Comparison of ENCODE assay signal across 7 mouse cellular contexts in the genomic region with DNA sequence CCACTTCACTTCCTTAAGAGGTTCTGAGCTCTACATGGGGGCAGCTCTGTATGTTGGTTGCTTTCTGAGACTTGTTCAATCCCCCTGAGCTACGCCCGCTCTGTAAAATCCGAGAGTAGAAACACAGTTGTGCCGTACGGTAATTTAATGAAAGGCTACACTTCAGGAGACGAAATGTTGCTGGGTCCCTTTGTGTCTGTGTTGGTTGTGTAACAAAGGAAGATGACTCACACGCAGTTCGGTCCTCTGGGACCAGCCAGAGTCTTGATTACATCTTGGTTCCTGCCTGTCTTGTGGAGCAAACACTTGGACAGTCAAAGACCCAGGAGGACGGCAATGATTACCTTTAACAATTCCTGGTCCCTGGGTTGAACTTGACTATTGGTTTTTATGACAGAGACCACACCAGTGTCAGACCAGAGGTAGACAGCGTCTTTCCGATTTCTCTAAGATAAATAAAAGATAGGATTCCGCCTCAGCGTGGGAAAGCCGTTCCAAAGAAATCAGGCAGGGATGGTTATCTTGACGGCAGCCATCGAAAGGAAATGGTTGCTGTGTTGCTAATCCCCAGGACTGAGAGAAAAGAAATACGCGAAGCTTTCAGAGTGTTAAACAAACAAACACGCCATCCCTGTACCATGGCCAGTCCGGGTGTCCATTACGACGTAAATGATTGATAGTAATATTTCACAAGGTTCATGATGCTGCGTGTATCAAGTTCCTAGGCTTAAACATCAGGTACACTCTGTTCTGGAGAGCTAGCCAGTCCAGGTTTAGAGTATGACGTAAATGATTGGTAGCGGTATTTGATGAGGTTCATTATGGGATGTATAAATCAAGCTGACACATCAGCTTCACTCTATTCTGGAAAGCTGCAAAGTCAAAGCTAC. TPM values are rescaled to one million over a fixed set of nuclear protein-coding genes. Genes with fewer than 3 reads are reported as not detected.
DNase-seq lines count a peak whose midpoint lies in the region; ATAC-seq and TF ChIP-seq lines count a peak whose summit lies in the region.

No protein-coding gene starts in this region.

- no peak for TF ChIP-seq CTCF in midbrain, postnatal 0 days (IDR thresholded peaks at IDR 0.05)

- peak; percentile 25 to 48 for DNase-seq in gastrocnemius, adult 8-10 months (ENCODE audit: low spot score in 2 of 2)
- no peak for DNase-seq in midbrain, postnatal 0 days (ENCODE audit: low spot score)
- DNase-seq in cerebellum, postnatal 4 days (ENCODE audit: low spot score in 2 of 2) = no peak
- no peak for DNase-seq in ovary, postnatal 36 days (ENCODE audit: low spot score)
- DNase-seq in layer of hippocampus, adult 11-12 months (ENCODE audit: low spot score) = no peak

- peak overlapping the region; percentile 66 for H3K27ac ChIP-seq in hindbrain, embryonic 15.5 days (replicated peaks)
- no peak overlapping the region for H3K27ac ChIP-seq in midbrain, postnatal 0 days (ENCODE audit: low read depth, low read length)

- H3K4me2 ChIP-seq in hindbrain, embryonic 15.5 days = peak overlapping the region; percentile 31
- peak overlapping the region; percentile 33 for H3K4me2 ChIP-seq in midbrain, postnatal 0 days (ENCODE audit: low read depth, low read length, poor library complexity, severe bottlenecking)

- peaks cover 9% of the 10 kb centered on the region; the same call in 1 of the 2 replicates for H3K4me1 ChIP-seq in hindbrain, embryonic 15.5 days (replicated peaks)
- H3K4me1 ChIP-seq in midbrain, postnatal 0 days (ENCODE audit: insufficient read depth, low read length) = no peaks in the 10 kb centered on the region

- H3K9me3 ChIP-seq in hindbrain, embryonic 15.5 days = no peaks in the 10 kb centered on the region
- H3K9me3 ChIP-seq in midbrain, postnatal 0 days (ENCODE audit: low read length) = no peaks in the 10 kb centered on the region

- H3K9ac ChIP-seq in hindbrain, embryonic 15.5 days = no peak overlapping the region
- H3K9ac ChIP-seq in midbrain, postnatal 0 days (replicated peaks; ENCODE audit: low read length, poor library complexity, severe bottlenecking) = no peak overlapping the region

- H3K36me3 ChIP-seq in hindbrain, embryonic 15.5 days = no peaks in the 10 kb centered on the region
- H3K36me3 ChIP-seq in midbrain, postnatal 0 days (ENCODE audit: insufficient read depth, low read length) = no peaks in the 10 kb centered on the region

- no peak overlapping the region for H3K4me3 ChIP-seq in hindbrain, embryonic 15.5 days
- H3K4me3 ChIP-seq in midbrain, postnatal 0 days (ENCODE audit: low read depth, low read length) = no peak overlapping the region

- ATAC-seq in common myeloid progenitor, adult 5-6 weeks (replicated peaks; ENCODE audit: low read depth, poor library complexity, severe bottlenecking) = peak; percentile 56; the same call in 1 of the 2 replicates
- ATAC-seq in hindbrain, embryonic 15.5 days (ENCODE audit: low FRiP score, low read depth) = peak; percentile 74; the same call in 1 of the 2 replicates
- no peak; the same call in 1 of the 2 replicates for ATAC-seq in midbrain, postnatal 0 days (ENCODE audit: low FRiP score)

- H3K27me3 ChIP-seq in hindbrain, embryonic 15.5 days = no peaks in the 10 kb centered on the region
- H3K27me3 ChIP-seq in midbrain, postnatal 0 days (ENCODE audit: insufficient read depth, low read length) = no peaks in the 10 kb centered on the region

- 68% methylated on average over 25 of the region's 25 CpGs for WGBS in hindbrain, embryonic 15.5 days
- WGBS in midbrain, postnatal 0 days = 65% methylated on average over 25 of the region's 25 CpGs

RNA-seq across cellular contexts. Expression of gene Mdm1, which starts 20.3 kb away (rescaled TPM):
- total RNA-seq in common myeloid progenitor, adult 5-6 weeks (2017) = 38.3 and 68.5 TPM in 2 replicates
- 1 to 10 TPM; 1.1 to 1.8 (median 1.6) TPM for total RNA-seq in gastrocnemius, adult 8-10 months (2022)
- 26.1 and 27.6 TPM in 2 replicates for polyA plus RNA-seq in hindbrain, embryonic 15.5 days (2015; fragmentation: Nextera tagmentation; extraction: Ambion mirVana)
- 22.7 and 32.9 TPM in 2 replicates for total RNA-seq in midbrain, postnatal 0 days (2014; rRNA removed)
- 15.8 and 19.1 TPM in 2 replicates for polyA plus RNA-seq in midbrain, postnatal 0 days (2015; fragmentation: Nextera tagmentation; extraction: Ambion mirVana)

Comparison
In these comparisons a context has a peak if more than half of its experiments do, and no peak if none do; other contexts are left out.
1. DNase-seq: peak in gastrocnemius, adult 8-10 months (2 of 2); none in midbrain, postnatal 0 days (single experiment), cerebellum, postnatal 4 days (0 of 2), ovary, postnatal 36 days (single experiment) and layer of hippocampus, adult 11-12 months (single experiment).